Mouse (Mus musculus): ENCODE results near the gene Helq. TPM values are rescaled to one million over a fixed set of nuclear protein-coding genes. Genes with fewer than 3 reads are reported as not detected.
A peak's percentile ranks its signal among the peaks of the same experiment; 100 is the strongest.

Gene Helq
- polyA plus RNA-seq, 1 experiment from 2014 or later = 22.4 TPM

GRCm38 (mm10) chr5:100833841-100834240 is 35.4 kb upstream of the Helq start:
- no peak overlapping the region for H3K4me3 ChIP-seq (ENCODE audit: low read length)
- H3K27ac ChIP-seq (ENCODE audit: low read depth, low read length) = no peak overlapping the region
- no peaks in the 10 kb centered on the region for H3K27me3 ChIP-seq (ENCODE audit: control insufficient read depth, insufficient read depth, low read length)
- H3K36me3 ChIP-seq (ENCODE audit: control insufficient read depth, insufficient read depth, low read length) = no peaks in the 10 kb centered on the region
- no peaks in the 10 kb centered on the region for H3K4me1 ChIP-seq (ENCODE audit: control insufficient read depth, insufficient read depth, low read length)
- H3K9ac ChIP-seq (ENCODE audit: low read depth, low read length) = no peak overlapping the region
- 94% methylated on average over 2 of the region's 2 CpGs for WGBS
- no peak overlapping the region for H3K4me2 ChIP-seq (replicated peaks; ENCODE audit: low read depth, low read length)
- ATAC-seq (ENCODE audit: low FRiP score, low TSS enrichment) = no peak
- H3K9me3 ChIP-seq (ENCODE audit: control insufficient read depth, low read length) = no peaks in the 10 kb centered on the region

- Histone ChIP-seq H3K4me1 (ENCODE audit: control insufficient read depth, insufficient read depth, low read length) (no peaks in the 10 kb centered on the region), H3K4me2 (replicated peaks; ENCODE audit: low read depth, low read length) (no peak overlapping the region), H3K9me3 (ENCODE audit: control insufficient read depth, low read length) (no peaks in the 10 kb centered on the region), H3K4me3 (ENCODE audit: low read length) (no peak overlapping the region), H3K27ac (ENCODE audit: low read depth, low read length) (no peak overlapping the region), H3K27me3 (ENCODE audit: control insufficient read depth, insufficient read depth, low read length) (no peaks in the 10 kb centered on the region), H3K36me3 (ENCODE audit: control insufficient read depth, insufficient read depth, low read length) (no peaks in the 10 kb centered on the region), H3K9ac (ENCODE audit: low read depth, low read length) (no peak overlapping the region)
- ATAC-seq (ENCODE audit: low FRiP score, low TSS enrichment) = no peak
- WGBS = 86% methylated on average over 3 of the region's 3 CpGs
These were observed 34.3 kb upstream of the Helq start for GRCm38 (mm10) chr5:100832680-100833079.

- Histone ChIP-seq H3K4me2 (replicated peaks; ENCODE audit: low read depth, low read length) (no peak overlapping the region), H3K27ac (ENCODE audit: low read depth, low read length) (no peak overlapping the region), H3K9me3 (ENCODE audit: control insufficient read depth, low read length) (no peaks in the 10 kb centered on the region), H3K4me3 (ENCODE audit: low read length) (no peak overlapping the region), H3K9ac (ENCODE audit: low read depth, low read length) (no peak overlapping the region), H3K4me1 (ENCODE audit: control insufficient read depth, insufficient read depth, low read length) (no peaks in the 10 kb centered on the region), H3K27me3 (ENCODE audit: control insufficient read depth, insufficient read depth, low read length) (no peaks in the 10 kb centered on the region), H3K36me3 (ENCODE audit: control insufficient read depth, insufficient read depth, low read length) (no peaks in the 10 kb centered on the region)
- no peak for ATAC-seq (ENCODE audit: low FRiP score, low TSS enrichment)
- WGBS = 70% methylated on average over 3 of the region's 3 CpGs
These were observed 30.3 kb upstream of the Helq start for GRCm38 (mm10) chr5:100828701-100829100.

- Histone ChIP-seq H3K4me3 (ENCODE audit: low read length) (no peak overlapping the region), H3K9me3 (ENCODE audit: control insufficient read depth, low read length) (no peaks in the 10 kb centered on the region), H3K9ac (ENCODE audit: low read depth, low read length) (no peak overlapping the region), H3K4me2 (replicated peaks; ENCODE audit: low read depth, low read length) (no peak overlapping the region), H3K36me3 (ENCODE audit: control insufficient read depth, insufficient read depth, low read length) (no peaks in the 10 kb centered on the region), H3K27ac (ENCODE audit: low read depth, low read length) (no peak overlapping the region), H3K4me1 (ENCODE audit: control insufficient read depth, insufficient read depth, low read length) (no peaks in the 10 kb centered on the region), H3K27me3 (ENCODE audit: control insufficient read depth, insufficient read depth, low read length) (no peaks in the 10 kb centered on the region)
- no peak for ATAC-seq (ENCODE audit: low FRiP score, low TSS enrichment)
- WGBS = 53% methylated on average over 7 of the region's 7 CpGs
These were observed 28.1 kb upstream of the Helq start for GRCm38 (mm10) chr5:100826531-100826930.

- H3K4me3 ChIP-seq (ENCODE audit: low read length) = no peak overlapping the region
- no peaks in the 10 kb centered on the region for H3K36me3 ChIP-seq (ENCODE audit: control insufficient read depth, insufficient read depth, low read length)
- no peaks in the 10 kb centered on the region for H3K9me3 ChIP-seq (ENCODE audit: control insufficient read depth, low read length)
- no peak overlapping the region for H3K27ac ChIP-seq (ENCODE audit: low read depth, low read length)
- no peaks in the 10 kb centered on the region for H3K27me3 ChIP-seq (ENCODE audit: control insufficient read depth, insufficient read depth, low read length)
- no peaks in the 10 kb centered on the region for H3K4me1 ChIP-seq (ENCODE audit: control insufficient read depth, insufficient read depth, low read length)
- no peak overlapping the region for H3K9ac ChIP-seq (ENCODE audit: low read depth, low read length)
- ATAC-seq (ENCODE audit: low FRiP score, low TSS enrichment) = no peak
- WGBS = 21% methylated on average over 2 of the region's 2 CpGs
- H3K4me2 ChIP-seq (replicated peaks; ENCODE audit: low read depth, low read length) = no peak overlapping the region
These were observed 27.6 kb upstream of the Helq start for GRCm38 (mm10) chr5:100825975-100826374.

GRCm38 (mm10) chr5:100822826-100823225 is 24.4 kb upstream of the Helq start:
- 81% methylated on average over 7 of the region's 7 CpGs for WGBS
- no peaks in the 10 kb centered on the region for H3K9me3 ChIP-seq (ENCODE audit: control insufficient read depth, low read length)
- H3K9ac ChIP-seq (ENCODE audit: low read depth, low read length) = no peak overlapping the region
- ATAC-seq (ENCODE audit: low FRiP score, low TSS enrichment) = no peak
- H3K27me3 ChIP-seq (ENCODE audit: control insufficient read depth, insufficient read depth, low read length) = no peaks in the 10 kb centered on the region
- no peak overlapping the region for H3K27ac ChIP-seq (ENCODE audit: low read depth, low read length)
- no peaks in the 10 kb centered on the region for H3K36me3 ChIP-seq (ENCODE audit: control insufficient read depth, insufficient read depth, low read length)
- no peak overlapping the region for H3K4me3 ChIP-seq (ENCODE audit: low read length)
- no peaks in the 10 kb centered on the region for H3K4me1 ChIP-seq (ENCODE audit: control insufficient read depth, insufficient read depth, low read length)
- no peak overlapping the region for H3K4me2 ChIP-seq (replicated peaks; ENCODE audit: low read depth, low read length)

GRCm38 (mm10) chr5:100821375-100821774 is 23.0 kb upstream of the Helq start:
- Histone ChIP-seq H3K4me2 (replicated peaks; ENCODE audit: low read depth, low read length) (peak overlapping the region; percentile 67), H3K27ac (ENCODE audit: low read depth, low read length) (no peak overlapping the region), H3K9ac (ENCODE audit: low read depth, low read length) (peak overlapping the region; percentile 95; the same call in 1 of the 2 replicates), H3K36me3 (ENCODE audit: control insufficient read depth, insufficient read depth, low read length) (0 out of 2 replicates have a peak, but pooled peaks cover 3% of the 10 kb centered on the region), H3K9me3 (ENCODE audit: control insufficient read depth, low read length) (no peaks in the 10 kb centered on the region), H3K4me1 (ENCODE audit: control insufficient read depth, insufficient read depth, low read length) (no peaks in the 10 kb centered on the region), H3K27me3 (ENCODE audit: control insufficient read depth, insufficient read depth, low read length) (no peaks in the 10 kb centered on the region), H3K4me3 (ENCODE audit: low read length) (peak overlapping the region; percentile 88)
- 85% methylated on average over 8 of the region's 8 CpGs for WGBS
- no peak for ATAC-seq (ENCODE audit: low FRiP score, low TSS enrichment)

- H3K9ac ChIP-seq (ENCODE audit: low read depth, low read length) = peak within 1 kb of the TSS; percentile 95
- ATAC-seq (ENCODE audit: low FRiP score, low TSS enrichment) = peak; percentile 96
- H3K27ac ChIP-seq (ENCODE audit: low read depth, low read length) = peak within 1 kb of the TSS; percentile 73
- peak within 1 kb of the TSS; percentile 67 for H3K4me2 ChIP-seq (replicated peaks; ENCODE audit: low read depth, low read length)
- under 1% methylated on average over 63 of the region's 63 CpGs for WGBS
- no peaks in the 10 kb centered on the region for H3K4me1 ChIP-seq (ENCODE audit: control insufficient read depth, insufficient read depth, low read length)
- H3K27me3 ChIP-seq (ENCODE audit: control insufficient read depth, insufficient read depth, low read length) = no peaks in the 10 kb centered on the region
- H3K36me3 ChIP-seq (ENCODE audit: control insufficient read depth, insufficient read depth, low read length) = peaks cover 3% of the 10 kb centered on the region; the same call in 1 of the 2 replicates
- H3K4me3 ChIP-seq (ENCODE audit: low read length) = peak within 1 kb of the TSS; percentile 88
- H3K9me3 ChIP-seq (ENCODE audit: control insufficient read depth, low read length) = no peaks in the 10 kb centered on the region
These were observed 22.2 kb upstream of the Helq start, which contains the start of gene Abraxas1 for GRCm38 (mm10) chr5:100820483-100821184. Gene Abraxas1 (minus strand): TSS chr5:100820965.

- ATAC-seq (ENCODE audit: low FRiP score, low TSS enrichment) = no peak
- no peaks in the 10 kb centered on the region for H3K27me3 ChIP-seq (ENCODE audit: control insufficient read depth, insufficient read depth, low read length)
- no peaks in the 10 kb centered on the region for H3K4me1 ChIP-seq (ENCODE audit: control insufficient read depth, insufficient read depth, low read length)
- H3K27ac ChIP-seq (ENCODE audit: low read depth, low read length) = peak overlapping the region; percentile 73; the same call in 1 of the 2 replicates
- no peaks in the 10 kb centered on the region for H3K9me3 ChIP-seq (ENCODE audit: control insufficient read depth, low read length)
- peak overlapping the region; percentile 88 for H3K4me3 ChIP-seq (ENCODE audit: low read length)
- peaks cover 3% of the 10 kb centered on the region; the same call in 1 of the 2 replicates for H3K36me3 ChIP-seq (ENCODE audit: control insufficient read depth, insufficient read depth, low read length)
- H3K4me2 ChIP-seq (replicated peaks; ENCODE audit: low read depth, low read length) = peak overlapping the region; percentile 67
- 33% methylated on average over 16 of the region's 16 CpGs for WGBS
- peak overlapping the region; percentile 95 for H3K9ac ChIP-seq (ENCODE audit: low read depth, low read length)
These were observed 21.4 kb upstream of the Helq start for GRCm38 (mm10) chr5:100819568-100820480.

Measured in kidney, embryonic 14.5 days (tissue).